Comparison of ENCODE assay signal across 15 mouse cellular contexts in the genomic region with DNA sequence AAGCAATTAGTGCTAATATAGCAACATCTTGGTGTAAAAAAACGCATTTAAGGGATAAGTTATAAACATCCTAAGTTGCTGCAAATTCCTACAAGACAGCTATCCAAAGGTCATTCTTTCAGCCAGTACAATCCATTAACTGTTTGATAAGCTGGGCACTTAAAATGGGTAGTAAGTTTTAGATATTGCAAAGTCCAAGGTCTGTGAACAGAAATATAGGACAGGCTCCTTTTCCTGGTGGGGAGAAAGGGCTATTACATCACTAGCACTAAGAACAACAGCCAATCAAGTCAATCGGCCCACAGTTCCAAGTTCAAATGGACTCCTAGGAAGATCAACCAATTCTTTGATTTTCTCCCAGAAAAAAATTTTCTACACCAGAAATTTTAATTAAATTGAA.
"Had no signal": no experiment of that assay in that cellular context is flagged by ENCODE, and none has a peak within 500 bp of the region (broad histone marks: within the 10 kb centered on the region; RNA-seq: fewer than 3 reads in every experiment).

No protein-coding gene starts in this region.

- H3K27me3 ChIP-seq: neural tube, embryonic 13.5 days; neural tube, embryonic 15.5 days; stomach, embryonic 15.5 days had no signal

- H3K4me2 ChIP-seq: neural tube, embryonic 13.5 days; neural tube, embryonic 15.5 days; stomach, embryonic 15.5 days had no signal

- H3K4me1 ChIP-seq: neural tube, embryonic 15.5 days; stomach, embryonic 15.5 days had no signal

- H3K36me3 ChIP-seq: neural tube, embryonic 13.5 days; neural tube, embryonic 15.5 days; stomach, embryonic 15.5 days had no signal

- H3K4me3 ChIP-seq: neural tube, embryonic 13.5 days; neural tube, embryonic 15.5 days; stomach, embryonic 15.5 days had no signal

- H3K27ac ChIP-seq: neural tube, embryonic 13.5 days; neural tube, embryonic 15.5 days; stomach, embryonic 15.5 days; stomach, postnatal 0 days had no signal

- DNase-seq: retina, postnatal 1 day; right cerebral cortex, adult 18-20 months; right cerebral cortex, postnatal 14 days; right cerebral cortex, postnatal 25 days; right cerebral cortex, postnatal 4 days; spleen, adult 18-20 months; thymus, adult 18-20 months; thymus, adult 2 months; thymus, postnatal 14 days; thymus, postnatal 25 days; thymus, postnatal 4 days had no signal

- H3K9me3 ChIP-seq: neural tube, embryonic 13.5 days; neural tube, embryonic 15.5 days; stomach, embryonic 15.5 days had no signal

- H3K9ac ChIP-seq: neural tube, embryonic 13.5 days; neural tube, embryonic 15.5 days; stomach, embryonic 15.5 days had no signal
